Mouse (Mus musculus) heart, postnatal 0 days (tissue): Measurements from ENCODE around the gene Cbln1.

Experiments used
- CTCF ChIP-seq: IDR thresholded peaks from 2 replicates; pipeline ENCODE4 v1.5.1; 2016; ENCODE audit warnings: antibody characterized with exemption, control low read depth, low read depth
- EP300 ChIP-seq: IDR thresholded peaks from 2 replicates; pipeline ENCODE4 v1.6.1; 2016; ENCODE audit warnings: antibody characterized with exemption, low read depth

DNA sequence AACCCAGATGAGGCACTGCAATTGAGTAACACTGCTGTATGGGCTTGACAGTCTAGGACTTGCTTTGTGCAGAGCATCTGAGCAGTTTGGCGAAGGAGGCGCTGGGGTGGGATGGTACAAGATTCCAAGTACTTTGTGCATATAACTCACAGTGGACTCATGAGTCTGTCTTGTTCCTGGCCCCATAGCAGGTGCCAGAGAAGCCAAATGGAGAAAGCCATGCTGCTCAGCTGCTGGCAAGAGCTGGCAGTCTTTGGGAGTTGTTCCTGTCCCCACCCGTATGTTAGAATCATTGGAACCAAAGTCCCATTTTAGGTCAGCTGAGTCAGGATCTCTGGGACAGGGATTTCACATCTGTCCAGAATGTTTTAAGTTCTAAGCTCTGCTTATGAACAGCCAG is 44.7 kb upstream of the Cbln1 start:
- TF ChIP-seq EP300 (no peak), CTCF (no peak)
